Mouse (Mus musculus) neural tube, embryonic 13.5 days (tissue): ENCODE results near the gene Gm20388. TPM values are rescaled to one million over a fixed set of nuclear protein-coding genes. Genes with fewer than 3 reads are reported as not detected.

Experiments used
- ATAC-seq: fragments of 200-750 bp; cut with Nextera tagmentation; 2 replicates; pipeline ENCODE4 v1.8.0; 2017; ENCODE audit warnings: low read depth, mild to moderate bottlenecking, moderate TSS enrichment, moderate library complexity
- H3K27ac ChIP-seq: fragments of 300-500 bp; sonication (generic); replicated peaks from 2 replicates; pipeline ENCODE4 v1.5.1; 2015; ENCODE audit warnings: moderate library complexity, mild to moderate bottlenecking, inconsistent platforms
- H3K27me3 ChIP-seq: fragments of 300-500 bp; sonication (generic); 2 replicates; pipeline ENCODE4 v1.6.1; 2015; ENCODE audit warnings: mild to moderate bottlenecking, inconsistent platforms
- H3K36me3 ChIP-seq: fragments of 300-500 bp; sonication (generic); 2 replicates; pipeline ENCODE4 v1.6.1; 2015; ENCODE audit warnings: mild to moderate bottlenecking, inconsistent platforms
- H3K4me1 ChIP-seq: fragments of 300-500 bp; sonication (generic); replicated peaks from 2 replicates; pipeline ENCODE4 v1.6.1; 2015; ENCODE audit warnings: inconsistent platforms
- H3K4me2 ChIP-seq: fragments of 300-500 bp; sonication (generic); 2 replicates; pipeline ENCODE4 v1.6.1; 2015; ENCODE audit warnings: inconsistent platforms, mild to moderate bottlenecking, moderate library complexity
- H3K4me3 ChIP-seq: fragments of 300-500 bp; sonication (generic); 2 replicates; pipeline ENCODE4 v1.5.1; 2015; ENCODE audit warnings: mild to moderate bottlenecking, inconsistent platforms
- H3K9ac ChIP-seq: fragments of 300-500 bp; sonication (generic); 2 replicates; pipeline ENCODE4 v1.6.1; 2015; ENCODE audit warnings: moderate library complexity, mild to moderate bottlenecking, inconsistent platforms
- H3K9me3 ChIP-seq: fragments of 300-500 bp; sonication (generic); 2 replicates; pipeline ENCODE4 v1.6.1; 2016; ENCODE audit warnings: inconsistent platforms
- WGBS: fragments of 180-500 bp; shearing (Covaris S2); methylation state at CpG from one replicate; pipeline ENCODE4 v1.1.7; 2015; 5-methylcytosine and 5-hydroxymethylcytosine counted together
- polyA plus RNA-seq: library from polyadenylated mRNA; unstranded; fragments of >200 nt; fragmentation: Nextera tagmentation; extraction: Ambion mirVana; gene quantifications from 2 replicates; pipeline ENCODE4 v1.2.1, GENCODE M21; 2015

Gm20388 gene
- polyA plus RNA-seq, 1 experiment from 2014 or later, result 0.27 TPM

- WGBS, result 54% methylated on average over 17 of the region's 17 CpGs
- Histone ChIP-seq H3K27me3 (peaks cover 19% of the 10 kb centered on the region), H3K4me3 (peak overlapping the region; percentile 88), H3K4me1 (peaks cover 94% of the 10 kb centered on the region), H3K9ac (peak overlapping the region; percentile 94), H3K27ac (peak overlapping the region; percentile 98), H3K36me3 (peaks cover 13% of the 10 kb centered on the region), H3K4me2 (peak overlapping the region; percentile 76), H3K9me3 (no peaks in the 10 kb centered on the region)
- no peak for ATAC-seq
These were observed 2765.2 kb downstream of the Gm20388 start for GRCm38 (mm10) chr8:122675596-122676420.

GRCm38 (mm10) chr8:122676621-122677480, 2766.2 kb downstream of the Gm20388 start:
- H3K27ac ChIP-seq, result peak overlapping the region; percentile 98
- peak overlapping the region; percentile 88 for H3K4me3 ChIP-seq
- peak; percentile 38 for ATAC-seq
- peaks cover 84% of the 10 kb centered on the region for H3K4me1 ChIP-seq
- no peaks in the 10 kb centered on the region for H3K9me3 ChIP-seq
- WGBS, result 9% methylated on average over 16 of the region's 16 CpGs
- peaks cover 24% of the 10 kb centered on the region for H3K27me3 ChIP-seq
- peak overlapping the region; percentile 76 for H3K4me2 ChIP-seq
- H3K9ac ChIP-seq, result peak overlapping the region; percentile 94
- peaks cover 11% of the 10 kb centered on the region for H3K36me3 ChIP-seq

GRCm38 (mm10) chr8:122677481-122678021, 2766.9 kb downstream of the Gm20388 start:
- H3K27me3 ChIP-seq, result peaks cover 26% of the 10 kb centered on the region
- ATAC-seq, result peak; percentile 11
- WGBS, result 3% methylated on average over 34 of the region's 35 CpGs

GRCm38 (mm10) chr8:122678061-122678895, 2767.6 kb downstream of the Gm20388 start:
- Histone ChIP-seq H3K9me3 (no peaks in the 10 kb centered on the region), H3K4me1 (peaks cover 69% of the 10 kb centered on the region), H3K27me3 (peaks cover 27% of the 10 kb centered on the region), H3K9ac (peak overlapping the region; percentile 94), H3K36me3 (peaks cover 5% of the 10 kb centered on the region), H3K27ac (peak overlapping the region; percentile 98), H3K4me2 (peak overlapping the region; percentile 76), H3K4me3 (peak overlapping the region; percentile 88)
- under 1% methylated on average over 96 of the region's 127 CpGs for WGBS
- peak; percentile 79 for ATAC-seq

More at GRCm38 (mm10) chr8:122677481-122678021, 2766.9 kb downstream of the Gm20388 start:
- peak overlapping the region; percentile 76 for H3K4me2 ChIP-seq
- H3K9ac ChIP-seq, result peak overlapping the region; percentile 94
- peaks cover 11% of the 10 kb centered on the region for H3K36me3 ChIP-seq
- H3K27ac ChIP-seq, result peak overlapping the region; percentile 98
- H3K4me3 ChIP-seq, result peak overlapping the region; percentile 88
- no peaks in the 10 kb centered on the region for H3K9me3 ChIP-seq
- H3K4me1 ChIP-seq, result peaks cover 77% of the 10 kb centered on the region

GRCm38 (mm10) chr8:122678896-122679210, 2768.2 kb downstream of the Gm20388 start:
- no peaks in the 10 kb centered on the region for H3K9me3 ChIP-seq
- no peaks in the 10 kb centered on the region for H3K36me3 ChIP-seq
- H3K4me2 ChIP-seq, result peak overlapping the region; percentile 76
- H3K27ac ChIP-seq, result peak overlapping the region; percentile 98
- H3K9ac ChIP-seq, result peak overlapping the region; percentile 94
- peaks cover 64% of the 10 kb centered on the region for H3K4me1 ChIP-seq
- H3K4me3 ChIP-seq, result peak overlapping the region; percentile 88
- no peak for ATAC-seq
- under 1% methylated on average over 14 of the region's 14 CpGs for WGBS
- H3K27me3 ChIP-seq, result peaks cover 27% of the 10 kb centered on the region

GRCm38 (mm10) chr8:122679325-122679920, 2768.8 kb downstream of the Gm20388 start:
- H3K9me3 ChIP-seq, result no peaks in the 10 kb centered on the region
- peak overlapping the region; percentile 98 for H3K27ac ChIP-seq
- H3K4me2 ChIP-seq, result peak overlapping the region; percentile 76
- peak overlapping the region; percentile 88 for H3K4me3 ChIP-seq
- H3K27me3 ChIP-seq, result peaks cover 23% of the 10 kb centered on the region
- no peak for ATAC-seq
- no peaks in the 10 kb centered on the region for H3K36me3 ChIP-seq
- WGBS, result 32% methylated on average over 11 of the region's 11 CpGs
- H3K4me1 ChIP-seq, result peaks cover 58% of the 10 kb centered on the region
- peak overlapping the region; percentile 94 for H3K9ac ChIP-seq

- Histone ChIP-seq H3K4me3 (no peak overlapping the region), H3K9ac (peak overlapping the region; percentile 94), H3K4me1 (peaks cover 50% of the 10 kb centered on the region), H3K27ac (peak overlapping the region; percentile 98), H3K4me2 (peak overlapping the region; percentile 76; the same call in 1 of the 2 replicates), H3K27me3 (peaks cover 23% of the 10 kb centered on the region), H3K36me3 (no peaks in the 10 kb centered on the region), H3K9me3 (no peaks in the 10 kb centered on the region)
- 31% methylated on average over 7 of the region's 7 CpGs for WGBS
- ATAC-seq, result no peak
These were observed 2769.5 kb downstream of the Gm20388 start for GRCm38 (mm10) chr8:122680171-122680570.

GRCm38 (mm10) chr8:122682820-122683219, 2772.2 kb downstream of the Gm20388 start:
- Histone ChIP-seq H3K27me3 (peaks cover 29% of the 10 kb centered on the region), H3K9me3 (no peaks in the 10 kb centered on the region), H3K27ac (no peak overlapping the region), H3K4me3 (no peak overlapping the region), H3K9ac (no peak overlapping the region), H3K4me2 (no peak overlapping the region), H3K4me1 (peaks cover 24% of the 10 kb centered on the region), H3K36me3 (no peaks in the 10 kb centered on the region)
- ATAC-seq, result no peak
- 89% methylated on average over 11 of the region's 11 CpGs for WGBS

- Histone ChIP-seq H3K4me2 (no peak overlapping the region), H3K9me3 (no peaks in the 10 kb centered on the region), H3K36me3 (no peaks in the 10 kb centered on the region), H3K4me1 (peaks cover 5% of the 10 kb centered on the region), H3K27ac (0 out of 2 replicates have a peak overlapping the region, but pooled peaks have one; percentile 18), H3K4me3 (no peak overlapping the region), H3K27me3 (peaks cover 21% of the 10 kb centered on the region), H3K9ac (no peak overlapping the region)
- ATAC-seq, result no peak
- whole genome bisulfite sequencing, result 67% methylated on average over 19 of the region's 19 CpGs
These were observed 2774.6 kb downstream of the Gm20388 start for GRCm38 (mm10) chr8:122685097-122685861.

GRCm38 (mm10) chr8:122686879-122687278, 2776.2 kb downstream of the Gm20388 start:
- H3K36me3 ChIP-seq, result no peaks in the 10 kb centered on the region
- WGBS, result 62% methylated on average over 9 of the region's 9 CpGs
- peaks cover 12% of the 10 kb centered on the region for H3K4me1 ChIP-seq
- no peak overlapping the region for H3K4me3 ChIP-seq
- ATAC-seq, result no peak; the same call in 1 of the 2 replicates
- no peak overlapping the region for H3K4me2 ChIP-seq
- no peaks in the 10 kb centered on the region for H3K9me3 ChIP-seq
- peaks cover 12% of the 10 kb centered on the region for H3K27me3 ChIP-seq
- H3K9ac ChIP-seq, result no peak overlapping the region
- no peak overlapping the region for H3K27ac ChIP-seq
